Mouse (Mus musculus): ENCODE data around the gene Lrrn2. TPM values are rescaled to one million over a fixed set of nuclear protein-coding genes. Genes with fewer than 3 reads are reported as not detected.

Lrrn2 gene
- polyA plus RNA-seq, 1 experiment from 2014 or later = 4.1 TPM

DNA sequence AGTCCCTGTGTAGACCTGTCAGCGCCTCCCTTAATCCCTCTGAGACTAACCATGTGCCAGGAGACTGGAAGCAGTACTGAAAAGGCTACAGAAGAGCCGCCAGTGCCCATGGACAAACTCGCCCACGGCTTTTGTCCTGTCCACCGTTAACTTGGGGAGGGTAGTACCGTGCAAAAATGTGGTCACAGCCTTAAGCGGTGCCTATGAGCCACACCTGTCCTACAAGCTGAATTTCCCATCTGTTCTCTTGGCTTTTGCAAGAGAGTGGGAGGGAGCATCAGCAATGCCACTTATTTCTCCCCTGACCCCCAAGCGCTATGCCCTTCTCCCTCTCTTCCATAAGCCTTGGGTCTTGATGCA, 292 bp upstream of the Lrrn2 start:
- Histone ChIP-seq H3K36me3 (ENCODE audit: control insufficient read depth, insufficient read depth, low read length) (no peaks in the 10 kb centered on the region), H3K27ac (ENCODE audit: low read depth, low read length) (no peak overlapping the region), H3K4me1 (ENCODE audit: control insufficient read depth, insufficient read depth, low read length) (peaks cover 8% of the 10 kb centered on the region; the same call in 1 of the 2 replicates), H3K9me3 (ENCODE audit: control insufficient read depth, low read length) (no peaks in the 10 kb centered on the region), H3K9ac (ENCODE audit: low read depth, low read length) (no peak overlapping the region), H3K27me3 (ENCODE audit: control insufficient read depth, insufficient read depth, low read length) (peaks cover 46% of the 10 kb centered on the region), H3K4me3 (ENCODE audit: low read length) (peak overlapping the region; percentile 65), H3K4me2 (replicated peaks; ENCODE audit: low read depth, low read length) (peak overlapping the region; percentile 98)
- WGBS = 16% methylated on average over 8 of the region's 8 CpGs
- ATAC-seq (ENCODE audit: low FRiP score, low TSS enrichment) = no peak

DNA sequence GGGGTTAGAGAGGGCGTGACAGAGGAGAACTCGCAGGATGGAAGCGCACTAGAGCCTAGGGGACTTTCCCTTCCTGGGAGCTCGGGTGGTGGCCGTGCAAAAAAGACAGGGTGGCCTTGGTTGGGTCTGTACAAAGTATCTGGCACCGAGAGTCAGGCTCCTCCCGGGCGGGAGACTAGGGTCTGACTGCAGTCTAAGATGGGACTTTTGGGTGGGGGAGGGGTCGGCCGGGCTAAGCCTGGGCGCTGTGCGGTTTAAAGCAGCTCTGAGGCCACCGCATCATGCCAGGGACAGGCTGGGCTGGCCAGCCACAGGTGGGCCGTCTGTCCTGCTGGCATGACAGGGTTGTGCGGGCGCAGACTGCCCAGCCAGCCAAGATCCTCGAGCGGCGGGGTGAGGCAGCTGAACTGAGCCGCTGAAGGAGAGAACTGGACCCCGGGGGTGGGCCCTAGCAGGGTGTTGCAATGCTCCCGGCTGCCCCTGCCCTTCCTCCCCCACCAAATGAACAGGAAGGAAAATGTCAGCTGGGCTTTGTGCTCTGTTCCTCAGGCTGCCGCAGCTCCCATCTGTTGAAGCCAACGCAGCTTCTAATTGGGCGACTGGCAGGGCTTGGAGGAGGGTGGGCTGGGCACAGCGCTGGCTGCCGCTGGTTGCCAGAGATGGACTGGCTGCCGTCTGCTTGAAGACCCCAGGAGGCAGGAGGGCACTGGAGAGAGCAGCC, 1.1 kb downstream of the Lrrn2 start:
- Histone ChIP-seq H3K4me3 (ENCODE audit: low read length) (peak overlapping the region; percentile 65), H3K4me2 (replicated peaks; ENCODE audit: low read depth, low read length) (peak overlapping the region; percentile 98), H3K27ac (ENCODE audit: low read depth, low read length) (no peak overlapping the region), H3K36me3 (ENCODE audit: control insufficient read depth, insufficient read depth, low read length) (no peaks in the 10 kb centered on the region), H3K27me3 (ENCODE audit: control insufficient read depth, insufficient read depth, low read length) (peaks cover 46% of the 10 kb centered on the region), H3K9ac (ENCODE audit: low read depth, low read length) (peak overlapping the region; percentile 61), H3K9me3 (ENCODE audit: control insufficient read depth, low read length) (no peaks in the 10 kb centered on the region), H3K4me1 (ENCODE audit: control insufficient read depth, insufficient read depth, low read length) (peaks cover 8% of the 10 kb centered on the region; the same call in 1 of the 2 replicates)
- 1% methylated on average over 28 of the region's 28 CpGs for WGBS
- peak; percentile 48 for ATAC-seq (ENCODE audit: low FRiP score, low TSS enrichment)

DNA sequence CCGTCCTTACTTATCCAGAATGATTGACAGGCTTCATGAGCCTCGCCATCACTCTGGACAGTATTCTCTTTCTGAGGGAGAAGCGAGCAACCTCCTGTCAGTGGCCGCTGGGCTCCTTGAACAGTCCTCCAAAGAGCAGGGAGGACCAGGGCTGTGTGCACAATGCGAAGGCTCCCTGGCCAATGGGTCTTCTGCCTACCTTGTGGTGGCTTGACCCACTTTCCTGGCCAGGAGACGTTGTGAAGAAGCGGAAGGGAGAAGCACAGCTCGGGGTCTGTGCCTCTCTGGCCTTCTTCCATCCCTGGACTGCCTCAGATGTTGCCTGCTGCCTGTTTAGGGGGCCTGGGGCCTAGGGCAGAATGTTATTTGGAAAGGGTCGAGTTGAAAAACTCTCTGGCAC, 1.8 kb downstream of the Lrrn2 start:
- Histone ChIP-seq H3K9ac (ENCODE audit: low read depth, low read length) (no peak overlapping the region), H3K4me1 (ENCODE audit: control insufficient read depth, insufficient read depth, low read length) (peaks cover 8% of the 10 kb centered on the region; the same call in 1 of the 2 replicates), H3K27ac (ENCODE audit: low read depth, low read length) (no peak overlapping the region), H3K9me3 (ENCODE audit: control insufficient read depth, low read length) (no peaks in the 10 kb centered on the region), H3K36me3 (ENCODE audit: control insufficient read depth, insufficient read depth, low read length) (no peaks in the 10 kb centered on the region), H3K27me3 (ENCODE audit: control insufficient read depth, insufficient read depth, low read length) (peaks cover 46% of the 10 kb centered on the region), H3K4me3 (ENCODE audit: low read length) (no peak overlapping the region), H3K4me2 (replicated peaks; ENCODE audit: low read depth, low read length) (peak overlapping the region; percentile 98)
- no peak for ATAC-seq (ENCODE audit: low FRiP score, low TSS enrichment)
- WGBS = 46% methylated on average over 9 of the region's 9 CpGs

DNA sequence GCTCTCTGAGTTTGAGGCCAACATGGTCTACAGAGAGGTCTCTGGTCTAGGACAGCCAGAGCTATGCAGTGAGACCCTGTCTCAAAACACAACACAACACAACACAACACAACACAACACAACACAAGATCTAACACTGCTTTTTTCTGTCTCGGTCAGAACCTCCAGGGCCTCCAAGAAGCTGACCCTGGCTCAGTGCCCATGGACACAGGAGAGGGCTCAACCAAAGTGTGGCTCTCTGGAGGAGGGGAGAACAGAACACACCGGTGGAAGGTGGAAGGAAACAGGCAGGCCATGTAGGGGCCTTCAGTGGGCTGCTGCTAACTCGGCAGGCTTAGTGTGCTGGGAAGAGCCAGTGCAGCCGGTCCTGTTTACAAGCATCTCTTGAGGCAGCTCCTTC, 5.6 kb downstream of the Lrrn2 start:
- 40% methylated on average over 4 of the region's 4 CpGs for WGBS

DNA sequence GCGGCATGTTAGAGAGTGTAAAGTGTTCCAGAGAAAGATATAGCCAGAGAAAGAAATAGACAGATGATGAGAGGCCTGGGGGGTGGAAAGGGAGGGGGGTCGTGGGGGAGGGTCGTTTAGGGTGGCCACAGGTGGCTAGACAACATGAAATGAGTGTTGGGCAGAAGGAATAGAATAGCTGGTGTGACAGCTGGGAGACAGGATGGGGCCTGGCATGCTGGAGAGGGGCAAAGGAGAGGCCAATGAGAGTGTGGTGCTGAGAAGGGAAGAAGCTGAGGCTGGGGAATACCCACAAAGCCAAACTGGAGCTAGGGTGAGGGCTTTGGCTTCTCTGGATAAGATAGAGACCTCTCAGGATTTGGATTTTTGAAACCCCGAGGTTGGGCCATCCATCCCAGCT, 6.6 kb downstream of the Lrrn2 start:
- Histone ChIP-seq H3K4me2 (replicated peaks; ENCODE audit: low read depth, low read length) (no peak overlapping the region), H3K9ac (ENCODE audit: low read depth, low read length) (no peak overlapping the region), H3K4me3 (ENCODE audit: low read length) (no peak overlapping the region), H3K27me3 (ENCODE audit: control insufficient read depth, insufficient read depth, low read length) (peaks cover 10% of the 10 kb centered on the region), H3K4me1 (ENCODE audit: control insufficient read depth, insufficient read depth, low read length) (no peaks in the 10 kb centered on the region), H3K36me3 (ENCODE audit: control insufficient read depth, insufficient read depth, low read length) (no peaks in the 10 kb centered on the region), H3K9me3 (ENCODE audit: control insufficient read depth, low read length) (no peaks in the 10 kb centered on the region), H3K27ac (ENCODE audit: low read depth, low read length) (no peak overlapping the region)
- ATAC-seq (ENCODE audit: low FRiP score, low TSS enrichment) = no peak
- WGBS = 58% methylated on average over 4 of the region's 4 CpGs

More for the DNA sequence above, 5.6 kb downstream of the Lrrn2 start:
- H3K9ac ChIP-seq (ENCODE audit: low read depth, low read length) = no peak overlapping the region
- H3K27ac ChIP-seq (ENCODE audit: low read depth, low read length) = no peak overlapping the region
- H3K36me3 ChIP-seq (ENCODE audit: control insufficient read depth, insufficient read depth, low read length) = no peaks in the 10 kb centered on the region
- ATAC-seq (ENCODE audit: low FRiP score, low TSS enrichment) = no peak
- no peak overlapping the region for H3K4me3 ChIP-seq (ENCODE audit: low read length)
- H3K27me3 ChIP-seq (ENCODE audit: control insufficient read depth, insufficient read depth, low read length) = peaks cover 19% of the 10 kb centered on the region
- no peak overlapping the region for H3K4me2 ChIP-seq (replicated peaks; ENCODE audit: low read depth, low read length)
- H3K9me3 ChIP-seq (ENCODE audit: control insufficient read depth, low read length) = no peaks in the 10 kb centered on the region
- H3K4me1 ChIP-seq (ENCODE audit: control insufficient read depth, insufficient read depth, low read length) = peaks cover 8% of the 10 kb centered on the region; the same call in 1 of the 2 replicates

DNA sequence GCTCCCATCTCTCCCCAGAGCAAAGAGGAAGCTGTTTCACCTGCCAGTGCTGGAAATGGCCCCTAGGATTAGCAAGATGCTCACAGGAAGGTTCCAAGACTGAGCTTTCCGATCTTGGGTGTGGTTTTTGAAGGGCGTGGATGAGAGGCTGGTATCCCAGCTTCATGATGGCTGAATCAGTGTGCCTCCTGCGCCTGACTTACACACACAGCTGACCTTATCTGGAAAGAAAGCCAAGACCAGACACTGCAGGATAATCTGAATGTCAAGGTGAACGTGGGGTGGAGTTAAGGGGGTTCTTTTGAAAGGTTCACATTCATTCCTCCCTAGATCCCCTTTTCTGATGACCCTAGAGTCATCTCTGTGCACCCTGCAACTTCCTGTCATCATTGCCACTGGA, 8.7 kb downstream of the Lrrn2 start:
- Histone ChIP-seq H3K4me1 (ENCODE audit: control insufficient read depth, insufficient read depth, low read length) (peaks cover 7% of the 10 kb centered on the region; the same call in 1 of the 2 replicates), H3K27me3 (ENCODE audit: control insufficient read depth, insufficient read depth, low read length) (no peaks in the 10 kb centered on the region; the same call in 1 of the 2 replicates), H3K4me2 (replicated peaks; ENCODE audit: low read depth, low read length) (no peak overlapping the region), H3K4me3 (ENCODE audit: low read length) (no peak overlapping the region), H3K9ac (ENCODE audit: low read depth, low read length) (no peak overlapping the region), H3K36me3 (ENCODE audit: control insufficient read depth, insufficient read depth, low read length) (no peaks in the 10 kb centered on the region), H3K27ac (ENCODE audit: low read depth, low read length) (no peak overlapping the region), H3K9me3 (ENCODE audit: control insufficient read depth, low read length) (no peaks in the 10 kb centered on the region)
- ATAC-seq (ENCODE audit: low FRiP score, low TSS enrichment) = no peak
- WGBS = 78% methylated on average over 4 of the region's 4 CpGs

DNA sequence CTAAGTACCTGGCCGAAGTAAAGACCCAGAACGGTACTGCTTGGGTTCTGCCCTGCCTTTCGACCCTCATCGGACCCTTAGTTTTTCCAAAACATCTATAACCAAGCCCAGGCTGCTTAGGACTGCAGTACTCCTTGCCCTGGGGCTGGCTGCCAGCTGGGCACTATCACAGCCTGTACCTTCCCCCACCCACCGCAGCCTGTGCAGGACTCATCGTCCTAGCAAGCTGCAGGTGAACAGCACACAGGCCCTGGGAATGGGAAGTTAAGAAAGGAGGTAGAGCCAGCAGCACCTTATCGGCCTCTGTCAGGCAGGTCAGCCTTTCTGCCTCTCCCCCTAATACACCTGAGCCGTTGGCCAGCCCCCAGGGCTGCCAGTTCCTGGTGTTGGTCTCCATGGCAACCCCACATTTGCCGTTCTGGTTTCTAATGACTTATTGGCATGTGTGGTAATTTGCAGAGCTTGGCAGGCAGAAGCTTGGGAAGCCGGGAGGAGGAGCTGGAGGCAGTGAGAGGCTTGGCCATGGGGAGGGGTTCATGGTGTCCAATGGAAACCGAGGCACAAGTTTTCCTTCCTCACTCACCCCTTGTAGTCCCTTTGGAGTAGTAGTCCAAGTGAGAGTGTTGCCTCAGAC, 10.2 kb downstream of the Lrrn2 start:
- Histone ChIP-seq H3K9me3 (ENCODE audit: control insufficient read depth, low read length) (no peaks in the 10 kb centered on the region), H3K4me3 (ENCODE audit: low read length) (no peak overlapping the region), H3K9ac (ENCODE audit: low read depth, low read length) (no peak overlapping the region), H3K4me2 (replicated peaks; ENCODE audit: low read depth, low read length) (no peak overlapping the region), H3K27me3 (ENCODE audit: control insufficient read depth, insufficient read depth, low read length) (no peaks in the 10 kb centered on the region), H3K27ac (ENCODE audit: low read depth, low read length) (no peak overlapping the region), H3K4me1 (ENCODE audit: control insufficient read depth, insufficient read depth, low read length) (peaks cover 8% of the 10 kb centered on the region; the same call in 1 of the 2 replicates), H3K36me3 (ENCODE audit: control insufficient read depth, insufficient read depth, low read length) (no peaks in the 10 kb centered on the region)
- WGBS = 67% methylated on average over 11 of the region's 11 CpGs
- no peak for ATAC-seq (ENCODE audit: low FRiP score, low TSS enrichment)

DNA sequence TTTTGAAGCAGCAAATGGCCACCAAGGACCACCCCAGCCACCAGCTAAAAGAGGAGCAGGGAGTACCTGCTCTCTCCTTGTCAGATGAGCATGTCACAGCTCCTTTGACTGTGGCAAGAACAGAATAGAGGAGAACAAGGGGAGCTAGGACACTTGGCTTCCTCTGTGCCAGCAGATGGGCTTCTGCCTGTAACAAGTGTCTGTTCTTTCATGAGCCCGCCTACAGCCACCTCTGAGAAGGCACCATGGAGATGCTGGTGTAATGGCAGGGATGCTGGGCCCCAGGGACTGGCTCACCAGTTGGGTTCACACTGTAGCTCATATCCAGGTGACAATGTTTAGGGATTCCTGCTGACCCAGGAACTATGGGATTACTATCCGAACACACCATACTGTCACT, 12.0 kb downstream of the Lrrn2 start:
- Histone ChIP-seq H3K27me3 (ENCODE audit: control insufficient read depth, insufficient read depth, low read length) (no peaks in the 10 kb centered on the region), H3K4me2 (replicated peaks; ENCODE audit: low read depth, low read length) (no peak overlapping the region), H3K9me3 (ENCODE audit: control insufficient read depth, low read length) (no peaks in the 10 kb centered on the region), H3K27ac (ENCODE audit: low read depth, low read length) (no peak overlapping the region), H3K4me1 (ENCODE audit: control insufficient read depth, insufficient read depth, low read length) (peaks cover 8% of the 10 kb centered on the region; the same call in 1 of the 2 replicates), H3K9ac (ENCODE audit: low read depth, low read length) (no peak overlapping the region), H3K36me3 (ENCODE audit: control insufficient read depth, insufficient read depth, low read length) (no peaks in the 10 kb centered on the region), H3K4me3 (ENCODE audit: low read length) (no peak overlapping the region)
- 80% methylated on average over 2 of the region's 2 CpGs for WGBS
- ATAC-seq (ENCODE audit: low FRiP score, low TSS enrichment) = no peak
